Mouse (Mus musculus): ENCODE measurements around the gene Ssbp4. TPM values are rescaled to one million over a fixed set of nuclear protein-coding genes. Genes with fewer than 3 reads are reported as not detected.

Ssbp4 gene
- polyA plus RNA-seq, 1 experiment = 181 TPM

- H3K27ac ChIP-seq (ENCODE audit: insufficient read depth, low read length) = no peak overlapping the region
- no peak overlapping the region for H3K4me3 ChIP-seq (replicated peaks; ENCODE audit: insufficient read depth, low read depth, low read length)
- WGBS = 12% methylated on average over 4 of the region's 4 CpGs
Measured at GRCm38 (mm10) chr8:70649324-70649723, 40.7 kb upstream of the Ssbp4 start.

GRCm38 (mm10) chr8:70648921-70649320 lies 40.2 kb upstream of the Ssbp4 start:
- no peaks in the 10 kb centered on the region for H3K27me3 ChIP-seq (ENCODE audit: control insufficient read depth, insufficient read depth, low read length)
- H3K27ac ChIP-seq (ENCODE audit: insufficient read depth, low read length) = no peak overlapping the region
- H3K4me1 ChIP-seq (ENCODE audit: control insufficient read depth, insufficient read depth, low read length) = peaks cover 7% of the 10 kb centered on the region; the same call in 1 of the 2 replicates
- WGBS = 44% methylated on average over 3 of the region's 3 CpGs
- DNase-seq = no peak
- no peak for TF ChIP-seq POLR2A (IDR thresholded peaks at IDR 0.05; ENCODE audit: borderline replicate concordance, insufficient read depth, low read length)
- TF ChIP-seq CTCF (IDR thresholded peaks at IDR 0.05; ENCODE audit: borderline replicate concordance, insufficient read depth, low read depth, low read length) = no peak
- H3K4me3 ChIP-seq (replicated peaks; ENCODE audit: insufficient read depth, low read depth, low read length) = no peak overlapping the region

More at GRCm38 (mm10) chr8:70649324-70649723, 40.7 kb upstream of the Ssbp4 start:
- Histone ChIP-seq H3K27me3 (ENCODE audit: control insufficient read depth, insufficient read depth, low read length) (no peaks in the 10 kb centered on the region), H3K4me1 (ENCODE audit: control insufficient read depth, insufficient read depth, low read length) (peaks cover 7% of the 10 kb centered on the region; the same call in 1 of the 2 replicates)
- peak; percentile 52 to 66 for DNase-seq
- no peak for TF ChIP-seq CTCF (IDR thresholded peaks at IDR 0.05; ENCODE audit: borderline replicate concordance, insufficient read depth, low read depth, low read length)
- no peak for TF ChIP-seq POLR2A (IDR thresholded peaks at IDR 0.05; ENCODE audit: borderline replicate concordance, insufficient read depth, low read length)

- Histone ChIP-seq H3K27me3 (ENCODE audit: control insufficient read depth, insufficient read depth, low read length) (no peaks in the 10 kb centered on the region), H3K27ac (ENCODE audit: insufficient read depth, low read length) (no peak overlapping the region), H3K4me1 (ENCODE audit: control insufficient read depth, insufficient read depth, low read length) (peaks cover 7% of the 10 kb centered on the region; the same call in 1 of the 2 replicates), H3K4me3 (replicated peaks; ENCODE audit: insufficient read depth, low read depth, low read length) (no peak overlapping the region)
- 35% methylated on average over 1 of the region's 1 CpGs for WGBS
- TF ChIP-seq POLR2A (IDR thresholded peaks at IDR 0.05; ENCODE audit: borderline replicate concordance, insufficient read depth, low read length) = no peak
- no peak for TF ChIP-seq CTCF (IDR thresholded peaks at IDR 0.05; ENCODE audit: borderline replicate concordance, insufficient read depth, low read depth, low read length)
- no peak for DNase-seq
Measured at GRCm38 (mm10) chr8:70648164-70648442, 39.4 kb upstream of the Ssbp4 start.

- Histone ChIP-seq H3K4me1 (ENCODE audit: control insufficient read depth, insufficient read depth, low read length) (peaks cover 7% of the 10 kb centered on the region; the same call in 1 of the 2 replicates), H3K27me3 (ENCODE audit: control insufficient read depth, insufficient read depth, low read length) (no peaks in the 10 kb centered on the region), H3K4me3 (replicated peaks; ENCODE audit: insufficient read depth, low read depth, low read length) (no peak overlapping the region), H3K27ac (ENCODE audit: insufficient read depth, low read length) (no peak overlapping the region)
- TF ChIP-seq POLR2A (IDR thresholded peaks at IDR 0.05; ENCODE audit: borderline replicate concordance, insufficient read depth, low read length) (no peak), CTCF (IDR thresholded peaks at IDR 0.05; ENCODE audit: borderline replicate concordance, insufficient read depth, low read depth, low read length) (no peak)
- WGBS = 70% methylated on average over 8 of the region's 8 CpGs
- no peak for DNase-seq
Measured at GRCm38 (mm10) chr8:70647343-70648163, 38.9 kb upstream of the Ssbp4 start.

GRCm38 (mm10) chr8:70646775-70647174 lies 38.1 kb upstream of the Ssbp4 start:
- H3K4me1 ChIP-seq (ENCODE audit: control insufficient read depth, insufficient read depth, low read length) = peaks cover 7% of the 10 kb centered on the region; the same call in 1 of the 2 replicates
- H3K4me3 ChIP-seq (replicated peaks; ENCODE audit: insufficient read depth, low read depth, low read length) = no peak overlapping the region
- H3K27me3 ChIP-seq (ENCODE audit: control insufficient read depth, insufficient read depth, low read length) = no peaks in the 10 kb centered on the region
- no peak for DNase-seq
- TF ChIP-seq CTCF (IDR thresholded peaks at IDR 0.05; ENCODE audit: borderline replicate concordance, insufficient read depth, low read depth, low read length) (no peak), POLR2A (IDR thresholded peaks at IDR 0.05; ENCODE audit: borderline replicate concordance, insufficient read depth, low read length) (no peak)
- no peak overlapping the region for H3K27ac ChIP-seq (ENCODE audit: insufficient read depth, low read length)

- Histone ChIP-seq H3K27me3 (ENCODE audit: control insufficient read depth, insufficient read depth, low read length) (no peaks in the 10 kb centered on the region), H3K4me3 (replicated peaks; ENCODE audit: insufficient read depth, low read depth, low read length) (no peak overlapping the region), H3K4me1 (ENCODE audit: control insufficient read depth, insufficient read depth, low read length) (peaks cover 7% of the 10 kb centered on the region; the same call in 1 of the 2 replicates), H3K27ac (ENCODE audit: insufficient read depth, low read length) (no peak overlapping the region)
- no peak for DNase-seq
- TF ChIP-seq CTCF (IDR thresholded peaks at IDR 0.05; ENCODE audit: borderline replicate concordance, insufficient read depth, low read depth, low read length) = no peak
- TF ChIP-seq POLR2A (IDR thresholded peaks at IDR 0.05; ENCODE audit: borderline replicate concordance, insufficient read depth, low read length) = no peak
- WGBS = 73% methylated on average over 6 of the region's 6 CpGs
Measured at GRCm38 (mm10) chr8:70646369-70646768, 37.7 kb upstream of the Ssbp4 start.

- DNase-seq = no peak
- Histone ChIP-seq H3K4me1 (ENCODE audit: control insufficient read depth, insufficient read depth, low read length) (peaks cover 7% of the 10 kb centered on the region; the same call in 1 of the 2 replicates), H3K27me3 (ENCODE audit: control insufficient read depth, insufficient read depth, low read length) (no peaks in the 10 kb centered on the region), H3K4me3 (replicated peaks; ENCODE audit: insufficient read depth, low read depth, low read length) (no peak overlapping the region), H3K27ac (ENCODE audit: insufficient read depth, low read length) (no peak overlapping the region)
- TF ChIP-seq CTCF (IDR thresholded peaks at IDR 0.05; ENCODE audit: borderline replicate concordance, insufficient read depth, low read depth, low read length) = no peak
- TF ChIP-seq POLR2A (IDR thresholded peaks at IDR 0.05; ENCODE audit: borderline replicate concordance, insufficient read depth, low read length) = no peak
- 61% methylated on average over 17 of the region's 17 CpGs for WGBS
Measured at GRCm38 (mm10) chr8:70645501-70646224, 37.0 kb upstream of the Ssbp4 start.

All from cerebellum, adult 2 months (tissue).